Mouse (Mus musculus) kidney, adult 2 months (tissue): ENCODE measurements around the gene AC131692.1.

Source experiments
- CTCF ChIP-seq: fragments of 200-500 bp; conservative IDR thresholded peaks from 2 replicates; pipeline ENCODE4 v1.5.1; 2011; ENCODE audit warnings: low read depth, mild to moderate bottlenecking, control low read depth, low read length, moderate library complexity, mixed read lengths; ENCODE audit not compliant: insufficient read depth, insufficient read length
- POLR2A ChIP-seq: fragments of 200-500 bp; IDR thresholded peaks from one replicate; pipeline ENCODE4 v1.6.1; 2011; ENCODE audit warnings: low read depth, low read length, control low read depth

GRCm38 (mm10) chr19:6136397-6136796, 42.2 kb downstream of the AC131692.1 start:
- no peak for TF ChIP-seq CTCF
- no peak for TF ChIP-seq POLR2A
